Mouse (Mus musculus) mouse trophoblast stem cell (cell line): Measurements from ENCODE around the gene Rnf19b.

ENCODE experiments used
- in situ Hi-C, 2 experiments: fragments of 300-500 bp; cut with MseI, MboI; formaldehyde crosslinking; loops; 2 replicates in 1 of 2; 3 replicates in 1 of 2; pipeline ENCODE4 v1.15.1; 2025

Rnf19b gene

GRCm38 (mm10) chr4:129079126-129079525 lies 21.1 kb downstream of the Rnf19b start:
- in situ Hi-C loops: no loop called here

GRCm38 (mm10) chr4:129081041-129081440 lies 23.0 kb downstream of the Rnf19b start:
- in situ Hi-C loops: loop anchor here in 1 of 2 experiments (5.0 kb wide), 1 partner anchor 119 kb away; the partner anchor contains the start of gene Azin2

GRCm38 (mm10) chr4:129081512-129081911 lies 23.4 kb downstream of the Rnf19b start:
- in situ Hi-C loops: loop anchor here in 1 of 2 experiments (5.0 kb wide), 1 partner anchor 119 kb away; the partner anchor contains the start of gene Azin2

GRCm38 (mm10) chr4:129081939-129082338 lies 23.9 kb downstream of the Rnf19b start:
- in situ Hi-C loops: loop anchor here in 1 of 2 experiments (5.0 kb wide), 1 partner anchor 120 kb away; the partner anchor contains the start of gene Azin2

- in situ Hi-C loops: loop anchor here in 1 of 2 experiments (5.0 kb wide), 1 partner anchor 120 kb away; the partner anchor contains the start of gene Azin2
Measured at GRCm38 (mm10) chr4:129082379-129083115, 24.5 kb downstream of the Rnf19b start.

- in situ Hi-C loops: loop anchor here (5.0 kb wide), 2 partner anchors 113 to 123 kb away; partner anchors contain the start of gene Azin2 (in 1 of the 2)
Measured at GRCm38 (mm10) chr4:129084896-129085295, 26.8 kb downstream of the Rnf19b start.

GRCm38 (mm10) chr4:129086078-129086477 lies 28.0 kb downstream of the Rnf19b start:
- in situ Hi-C loops: loop anchor here in 1 of 2 experiments (5.0 kb wide), 1 partner anchor 114 kb away; no protein-coding TSS in a partner anchor

GRCm38 (mm10) chr4:129087850-129088249 lies 29.8 kb downstream of the Rnf19b start:
- in situ Hi-C loops: loop anchor here in 1 of 2 experiments (5.0 kb wide), 1 partner anchor 116 kb away; no protein-coding TSS in a partner anchor

GRCm38 (mm10) chr4:129095276-129095675 lies 37.2 kb downstream of the Rnf19b start:
- in situ Hi-C loops: no loop called here

- in situ Hi-C loops: no loop called here
Measured at GRCm38 (mm10) chr4:129097006-129097405, 38.9 kb downstream of the Rnf19b start.

- in situ Hi-C loops: no loop called here
Measured at GRCm38 (mm10) chr4:129102133-129102829, 44.2 kb downstream of the Rnf19b start.

- in situ Hi-C loops: no loop called here
Measured at GRCm38 (mm10) chr4:129105356-129105755, 47.3 kb downstream of the Rnf19b start, which contains the start of gene Tmem54. TSS of gene Tmem54 (plus strand) at chr4:129105548.

GRCm38 (mm10) chr4:129106073-129106472 lies 48.0 kb downstream of the Rnf19b start:
- in situ Hi-C loops: no loop called here

- in situ Hi-C loops: no loop called here
Measured at GRCm38 (mm10) chr4:129107348-129107899, 49.4 kb downstream of the Rnf19b start.

- in situ Hi-C loops: no loop called here
Measured at GRCm38 (mm10) chr4:129108624-129109023, 50.6 kb downstream of the Rnf19b start.

- in situ Hi-C loops: no loop called here
Measured at GRCm38 (mm10) chr4:129110804-129111203, 52.7 kb downstream of the Rnf19b start.

- in situ Hi-C loops: no loop called here
Measured at GRCm38 (mm10) chr4:129111350-129111749, 53.3 kb downstream of the Rnf19b start.

- in situ Hi-C loops: no loop called here
Measured at GRCm38 (mm10) chr4:129112231-129112630, 54.2 kb downstream of the Rnf19b start.

- in situ Hi-C loops: no loop called here
Measured at GRCm38 (mm10) chr4:129113083-129113988, 55.3 kb downstream of the Rnf19b start.

- in situ Hi-C loops: no loop called here
Measured at GRCm38 (mm10) chr4:129116703-129117102, 58.6 kb downstream of the Rnf19b start.
